Mouse (Mus musculus) hindbrain, embryonic 11.5 days (tissue): ENCODE results near the gene Olfr325. TPM values are rescaled to one million over a fixed set of nuclear protein-coding genes. Genes with fewer than 3 reads are reported as not detected.

ENCODE experiments used
- ATAC-seq: fragments of 200-750 bp; cut with Nextera tagmentation; 2 replicates; pipeline ENCODE4 v1.8.0; 2017; ENCODE audit warnings: mild to moderate bottlenecking, moderate TSS enrichment, moderate library complexity; ENCODE audit not compliant: low FRiP score
- DNase-seq: peaks from one replicate; pipeline ENCODE4 v3.0.0-alpha.2; 2015; ENCODE audit warnings: low spot score
- H3K27ac ChIP-seq: fragments of 300-500 bp; sonication (generic); 2 replicates; pipeline ENCODE4 v1.5.1; 2014; ENCODE audit warnings: mild to moderate bottlenecking, low read depth, low read length
- H3K27me3 ChIP-seq: fragments of 300-500 bp; sonication (generic); 2 replicates; pipeline ENCODE4 v1.6.1; 2014; ENCODE audit warnings: mild to moderate bottlenecking, low read length, moderate library complexity, mixed read lengths; ENCODE audit not compliant: control insufficient read depth, insufficient read depth
- H3K36me3 ChIP-seq: fragments of 300-500 bp; sonication (generic); 2 replicates; pipeline ENCODE4 v1.6.1; 2014; ENCODE audit warnings: mild to moderate bottlenecking, low read length, moderate library complexity, mixed read lengths; ENCODE audit not compliant: control insufficient read depth, insufficient read depth
- H3K4me1 ChIP-seq: fragments of 300-500 bp; sonication (generic); replicated peaks from 2 replicates; pipeline ENCODE4 v1.6.1; 2014; ENCODE audit warnings: low read length, mixed read lengths; ENCODE audit not compliant: control insufficient read depth, insufficient read depth
- H3K4me2 ChIP-seq: fragments of 300-500 bp; sonication (generic); replicated peaks from 2 replicates; pipeline ENCODE4 v1.6.1; 2014; ENCODE audit warnings: mild to moderate bottlenecking, low read depth, low read length
- H3K4me3 ChIP-seq: fragments of 300-500 bp; sonication (generic); 2 replicates; pipeline ENCODE4 v1.5.1; 2014; ENCODE audit warnings: low read depth, low read length
- H3K9ac ChIP-seq: fragments of 300-500 bp; sonication (generic); 2 replicates; pipeline ENCODE4 v1.6.1; 2014; ENCODE audit warnings: low read depth, low read length
- H3K9me3 ChIP-seq: fragments of 300-500 bp; sonication (generic); 2 replicates; pipeline ENCODE4 v1.6.1; 2016; ENCODE audit warnings: low read length; ENCODE audit not compliant: control insufficient read depth
- WGBS: fragments of 180-500 bp; shearing (Covaris S2); extraction: QIAGEN DNeasy Blood & Tissue Kit; methylation state at CpG from one replicate; pipeline ENCODE4 v1.1.7; 2014; 5-methylcytosine and 5-hydroxymethylcytosine counted together
- polyA plus RNA-seq: library from polyadenylated mRNA; unstranded; fragments of >200 nt; fragmentation: Nextera tagmentation; extraction: Ambion mirVana; gene quantifications from 2 replicates; pipeline ENCODE4 v1.2.1, GENCODE M21; 2014

Olfr325 gene
- polyA plus RNA-seq, 1 experiment from 2014 or later, result not detected

DNA sequence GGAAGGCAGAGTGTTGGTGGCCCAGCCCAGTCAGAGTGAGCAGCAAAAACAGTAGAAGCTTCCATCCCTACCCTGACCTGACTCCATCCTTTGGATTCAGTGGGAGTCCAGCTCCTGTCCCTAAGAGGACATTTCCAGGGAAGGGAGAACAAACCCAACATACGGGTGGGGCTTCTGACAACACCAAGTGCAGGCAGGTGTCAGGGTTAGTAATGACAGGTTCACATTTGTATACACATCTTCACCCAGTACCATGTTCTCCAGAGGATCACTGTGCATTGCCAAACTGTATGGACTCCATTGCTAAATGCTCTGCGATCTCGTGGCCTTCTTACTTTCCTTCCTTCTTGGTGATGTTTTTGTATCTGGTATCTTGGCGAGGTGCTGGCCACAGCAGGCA, 38.4 kb downstream of the Olfr325 start, which contains the start of gene 2210407C18Rik:
Gene 2210407C18Rik, minus strand, starts transcription at position 101 of the 400 bp plus-strand sequence.
- Histone ChIP-seq H3K4me3 (no peak within 1 kb of the TSS), H3K27me3 (no peaks in the 10 kb centered on the region), H3K27ac (no peak within 1 kb of the TSS), H3K36me3 (no peaks in the 10 kb centered on the region), H3K4me1 (no peaks in the 10 kb centered on the region), H3K9me3 (no peaks in the 10 kb centered on the region), H3K4me2 (no peak within 1 kb of the TSS), H3K9ac (no peak within 1 kb of the TSS)
- no peak for DNase-seq
- ATAC-seq, result no peak
- 89% methylated on average over 4 of the region's 4 CpGs for WGBS

GRCm38 (mm10) chr11:58618369-58618768, 40.8 kb downstream of the Olfr325 start:
- 85% methylated on average over 3 of the region's 3 CpGs for WGBS
- no peaks in the 10 kb centered on the region for H3K4me1 ChIP-seq
- H3K4me3 ChIP-seq, result no peak overlapping the region
- ATAC-seq (no peak), DNase-seq (no peak)
- H3K4me2 ChIP-seq, result no peak overlapping the region
- no peak overlapping the region for H3K27ac ChIP-seq
- H3K27me3 ChIP-seq, result no peaks in the 10 kb centered on the region
- H3K36me3 ChIP-seq, result no peaks in the 10 kb centered on the region
- H3K9me3 ChIP-seq, result no peaks in the 10 kb centered on the region
- H3K9ac ChIP-seq, result no peak overlapping the region

- WGBS, result 60% methylated on average over 6 of the region's 6 CpGs
Measured at GRCm38 (mm10) chr11:58618793-58619192, 41.3 kb downstream of the Olfr325 start.

GRCm38 (mm10) chr11:58626146-58626545, 48.6 kb downstream of the Olfr325 start:
- Histone ChIP-seq H3K9me3 (no peaks in the 10 kb centered on the region), H3K4me3 (no peak overlapping the region), H3K27me3 (no peaks in the 10 kb centered on the region), H3K27ac (no peak overlapping the region), H3K4me2 (no peak overlapping the region), H3K4me1 (no peaks in the 10 kb centered on the region), H3K9ac (no peak overlapping the region), H3K36me3 (no peaks in the 10 kb centered on the region)
- DNase-seq (no peak), ATAC-seq (no peak)
- WGBS, result 62% methylated on average over 4 of the region's 4 CpGs

More at GRCm38 (mm10) chr11:58618793-58619192, 41.3 kb downstream of the Olfr325 start:
- no peak overlapping the region for H3K4me3 ChIP-seq
- H3K4me1 ChIP-seq, result no peaks in the 10 kb centered on the region
- no peak overlapping the region for H3K4me2 ChIP-seq
- ATAC-seq (no peak), DNase-seq (no peak)
- H3K9ac ChIP-seq, result no peak overlapping the region
- H3K27ac ChIP-seq, result no peak overlapping the region
- no peaks in the 10 kb centered on the region for H3K9me3 ChIP-seq
- H3K27me3 ChIP-seq, result no peaks in the 10 kb centered on the region
- no peaks in the 10 kb centered on the region for H3K36me3 ChIP-seq

GRCm38 (mm10) chr11:58630401-58630800, 52.9 kb downstream of the Olfr325 start, which contains the start of gene Olfr323:
Olfr323 (minus strand) TSS chr11:58630501.
- no peak for ATAC-seq
- H3K27me3 ChIP-seq, result no peaks in the 10 kb centered on the region
- H3K36me3 ChIP-seq, result no peaks in the 10 kb centered on the region
- 71% methylated on average over 5 of the region's 5 CpGs for WGBS
- no peak within 1 kb of the TSS for H3K9ac ChIP-seq
- no peak for DNase-seq
- no peaks in the 10 kb centered on the region for H3K9me3 ChIP-seq
- H3K4me1 ChIP-seq, result no peaks in the 10 kb centered on the region
- no peak within 1 kb of the TSS for H3K27ac ChIP-seq
- H3K4me2 ChIP-seq, result no peak within 1 kb of the TSS
- no peak within 1 kb of the TSS for H3K4me3 ChIP-seq

Other genes with a start within 250 kb of the Olfr325 start
- gene Zfp672, start 247.4 kb upstream of the Olfr325 start, polyA plus RNA-seq, result 26.1 and 28.9 TPM in 2 replicates
- 23.4 and 27.7 TPM in 2 replicates for gene Sh3bp5l, start 247.0 kb upstream of the Olfr325 start, polyA plus RNA-seq
- gene Lypd8, start 198.7 kb upstream of the Olfr325 start, polyA plus RNA-seq, result not detected in 2 replicates
- not detected in 2 replicates for gene 1810065E05Rik, start 156.6 kb upstream of the Olfr325 start, polyA plus RNA-seq
- gene Gm12253, start 145.2 kb upstream of the Olfr325 start, polyA plus RNA-seq, result not detected in 2 replicates
- gene Lypd9, start 124.8 kb upstream of the Olfr325 start, polyA plus RNA-seq, result not detected in 2 replicates
- not detected in 2 replicates for gene Olfr30, start 115.5 kb upstream of the Olfr325 start, polyA plus RNA-seq
- gene Olfr332, start 85.2 kb upstream of the Olfr325 start, polyA plus RNA-seq, result not detected in 2 replicates
- gene Olfr331, start 75.2 kb upstream of the Olfr325 start, polyA plus RNA-seq, result not detected in 2 replicates
- gene Olfr330, start 42.9 kb upstream of the Olfr325 start, polyA plus RNA-seq, result not detected in 2 replicates
- gene Olfr329-ps, start 31.3 kb upstream of the Olfr325 start, polyA plus RNA-seq, result not detected in 2 replicates
- 0.09 TPM in 1 of 2 replicates, not detected in the other for gene Olfr328, start 22.1 kb upstream of the Olfr325 start, polyA plus RNA-seq
- not detected in 2 replicates for gene Olfr224, start 7.2 kb upstream of the Olfr325 start, polyA plus RNA-seq
- not detected in 2 replicates for gene Olfr324, start 17.4 kb downstream of the Olfr325 start, polyA plus RNA-seq
- not detected in 2 replicates for gene 2210407C18Rik, start 38.3 kb downstream of the Olfr325 start, polyA plus RNA-seq
- not detected in 2 replicates for gene Olfr323, start 52.8 kb downstream of the Olfr325 start, polyA plus RNA-seq
- gene Trim58, start 62.7 kb downstream of the Olfr325 start, polyA plus RNA-seq, result 0.27 and 0.62 TPM in 2 replicates
- not detected in 2 replicates for gene Olfr322, start 81.1 kb downstream of the Olfr325 start, polyA plus RNA-seq
- not detected in 2 replicates for gene Olfr320, start 103.4 kb downstream of the Olfr325 start, polyA plus RNA-seq
- gene Olfr319, start 121.4 kb downstream of the Olfr325 start, polyA plus RNA-seq, result not detected in 2 replicates
- not detected in 2 replicates for gene Olfr318, start 146.3 kb downstream of the Olfr325 start, polyA plus RNA-seq
- not detected in 2 replicates for gene Olfr317, start 161.5 kb downstream of the Olfr325 start, polyA plus RNA-seq
- not detected in 2 replicates for gene Olfr316, start 175.0 kb downstream of the Olfr325 start, polyA plus RNA-seq
- not detected in 2 replicates for gene Olfr315, start 195.5 kb downstream of the Olfr325 start, polyA plus RNA-seq
- not detected in 2 replicates for gene Olfr314, start 205.2 kb downstream of the Olfr325 start, polyA plus RNA-seq
- 8.2 and 10.1 TPM in 2 replicates for gene Fam183b, start 224.2 kb downstream of the Olfr325 start, polyA plus RNA-seq
- not detected in 2 replicates for gene Olfr313, start 237.3 kb downstream of the Olfr325 start, polyA plus RNA-seq